Mouse (Mus musculus): ENCODE results near the gene Acly.

The Acly gene

GRCm38 (mm10) chr11:100526052-100526816 lies 1.6 kb downstream of the Acly start:
- Histone ChIP-seq H3K4me3 (replicated peaks; ENCODE audit: low read length) (peak overlapping the region; percentile 96), H3K9me3 (ENCODE audit: low read length) (no peaks in the 10 kb centered on the region), H3K27me3 (ENCODE audit: insufficient read depth, low read length) (no peaks in the 10 kb centered on the region), H3K4me1 (replicated peaks; ENCODE audit: low read depth, low read length) (peaks cover 81% of the 10 kb centered on the region), H3K36me3 (ENCODE audit: insufficient read depth, low read length) (peaks cover 52% of the 10 kb centered on the region)
- TF ChIP-seq NANOG (IDR thresholded peaks at IDR 0.05; ENCODE audit: borderline replicate concordance, low read length) (no peak), POU5F1 (IDR thresholded peaks at IDR 0.05; ENCODE audit: borderline replicate concordance, low read length) (no peak), CTCF (conservative IDR thresholded peaks at IDR 0.05; ENCODE audit: low read length) (no peak)

GRCm38 (mm10) chr11:100524987-100525630 lies 2.7 kb downstream of the Acly start:
- peak overlapping the region; percentile 96 for H3K4me3 ChIP-seq (replicated peaks; ENCODE audit: low read length)
- H3K4me1 ChIP-seq (replicated peaks; ENCODE audit: low read depth, low read length): peaks cover 86% of the 10 kb centered on the region
- TF ChIP-seq CTCF (conservative IDR thresholded peaks at IDR 0.05; ENCODE audit: low read length): no peak
- no peak for TF ChIP-seq POU5F1 (IDR thresholded peaks at IDR 0.05; ENCODE audit: borderline replicate concordance, low read length)
- no peak for TF ChIP-seq NANOG (IDR thresholded peaks at IDR 0.05; ENCODE audit: borderline replicate concordance, low read length)
- H3K36me3 ChIP-seq (ENCODE audit: insufficient read depth, low read length): peaks cover 63% of the 10 kb centered on the region
- H3K27me3 ChIP-seq (ENCODE audit: insufficient read depth, low read length): no peaks in the 10 kb centered on the region
- no peaks in the 10 kb centered on the region for H3K9me3 ChIP-seq (ENCODE audit: low read length)

- peak overlapping the region; percentile 96 for H3K4me3 ChIP-seq (replicated peaks; ENCODE audit: low read length)
- no peaks in the 10 kb centered on the region for H3K27me3 ChIP-seq (ENCODE audit: insufficient read depth, low read length)
- H3K9me3 ChIP-seq (ENCODE audit: low read length): no peaks in the 10 kb centered on the region
- peaks cover 71% of the 10 kb centered on the region for H3K36me3 ChIP-seq (ENCODE audit: insufficient read depth, low read length)
- TF ChIP-seq NANOG (IDR thresholded peaks at IDR 0.05; ENCODE audit: borderline replicate concordance, low read length): no peak
- no peak for TF ChIP-seq POU5F1 (IDR thresholded peaks at IDR 0.05; ENCODE audit: borderline replicate concordance, low read length)
- TF ChIP-seq CTCF (conservative IDR thresholded peaks at IDR 0.05; ENCODE audit: low read length): no peak
- H3K4me1 ChIP-seq (replicated peaks; ENCODE audit: low read depth, low read length): peaks cover 86% of the 10 kb centered on the region
Measured at GRCm38 (mm10) chr11:100524358-100524757, 3.4 kb downstream of the Acly start.

- Histone ChIP-seq H3K27me3 (ENCODE audit: insufficient read depth, low read length) (no peaks in the 10 kb centered on the region), H3K4me1 (replicated peaks; ENCODE audit: low read depth, low read length) (peaks cover 90% of the 10 kb centered on the region), H3K4me3 (replicated peaks; ENCODE audit: low read length) (no peak overlapping the region), H3K9me3 (ENCODE audit: low read length) (no peaks in the 10 kb centered on the region), H3K36me3 (ENCODE audit: insufficient read depth, low read length) (peaks cover 100% of the 10 kb centered on the region)
- TF ChIP-seq CTCF (conservative IDR thresholded peaks at IDR 0.05; ENCODE audit: low read length): no peak
- no peak for TF ChIP-seq NANOG (IDR thresholded peaks at IDR 0.05; ENCODE audit: borderline replicate concordance, low read length)
- no peak for TF ChIP-seq POU5F1 (IDR thresholded peaks at IDR 0.05; ENCODE audit: borderline replicate concordance, low read length)
Measured at GRCm38 (mm10) chr11:100520838-100521237, 7.0 kb downstream of the Acly start.

GRCm38 (mm10) chr11:100519188-100519587 lies 8.6 kb downstream of the Acly start:
- Histone ChIP-seq H3K4me3 (replicated peaks; ENCODE audit: low read length) (no peak overlapping the region), H3K9me3 (ENCODE audit: low read length) (no peaks in the 10 kb centered on the region), H3K27me3 (ENCODE audit: insufficient read depth, low read length) (no peaks in the 10 kb centered on the region), H3K36me3 (ENCODE audit: insufficient read depth, low read length) (peaks cover 100% of the 10 kb centered on the region), H3K4me1 (replicated peaks; ENCODE audit: low read depth, low read length) (peaks cover 86% of the 10 kb centered on the region)
- TF ChIP-seq POU5F1 (IDR thresholded peaks at IDR 0.05; ENCODE audit: borderline replicate concordance, low read length) (no peak), NANOG (IDR thresholded peaks at IDR 0.05; ENCODE audit: borderline replicate concordance, low read length) (no peak), CTCF (conservative IDR thresholded peaks at IDR 0.05; ENCODE audit: low read length) (no peak)

- Histone ChIP-seq H3K4me3 (replicated peaks; ENCODE audit: low read length) (no peak overlapping the region), H3K9me3 (ENCODE audit: low read length) (no peaks in the 10 kb centered on the region), H3K27me3 (ENCODE audit: insufficient read depth, low read length) (no peaks in the 10 kb centered on the region), H3K36me3 (ENCODE audit: insufficient read depth, low read length) (peaks cover 100% of the 10 kb centered on the region), H3K4me1 (replicated peaks; ENCODE audit: low read depth, low read length) (peaks cover 76% of the 10 kb centered on the region)
- no peak for TF ChIP-seq NANOG (IDR thresholded peaks at IDR 0.05; ENCODE audit: borderline replicate concordance, low read length)
- no peak for TF ChIP-seq POU5F1 (IDR thresholded peaks at IDR 0.05; ENCODE audit: borderline replicate concordance, low read length)
Measured at GRCm38 (mm10) chr11:100518188-100518591, 9.6 kb downstream of the Acly start.

- Histone ChIP-seq H3K9me3 (ENCODE audit: low read length) (no peaks in the 10 kb centered on the region), H3K4me3 (replicated peaks; ENCODE audit: low read length) (no peak overlapping the region), H3K4me1 (replicated peaks; ENCODE audit: low read depth, low read length) (peaks cover 61% of the 10 kb centered on the region), H3K27me3 (ENCODE audit: insufficient read depth, low read length) (no peaks in the 10 kb centered on the region), H3K36me3 (ENCODE audit: insufficient read depth, low read length) (peaks cover 100% of the 10 kb centered on the region)
- TF ChIP-seq NANOG (IDR thresholded peaks at IDR 0.05; ENCODE audit: borderline replicate concordance, low read length) (no peak), POU5F1 (IDR thresholded peaks at IDR 0.05; ENCODE audit: borderline replicate concordance, low read length) (no peak), CTCF (conservative IDR thresholded peaks at IDR 0.05; ENCODE audit: low read length) (no peak)
Measured at GRCm38 (mm10) chr11:100516291-100516690, 11.5 kb downstream of the Acly start.

GRCm38 (mm10) chr11:100515789-100516188 lies 12.0 kb downstream of the Acly start:
- H3K36me3 ChIP-seq (ENCODE audit: insufficient read depth, low read length): peaks cover 100% of the 10 kb centered on the region
- no peaks in the 10 kb centered on the region for H3K9me3 ChIP-seq (ENCODE audit: low read length)
- no peaks in the 10 kb centered on the region for H3K27me3 ChIP-seq (ENCODE audit: insufficient read depth, low read length)
- H3K4me3 ChIP-seq (replicated peaks; ENCODE audit: low read length): no peak overlapping the region
- peaks cover 56% of the 10 kb centered on the region for H3K4me1 ChIP-seq (replicated peaks; ENCODE audit: low read depth, low read length)
- TF ChIP-seq NANOG (IDR thresholded peaks at IDR 0.05; ENCODE audit: borderline replicate concordance, low read length) (no peak), POU5F1 (IDR thresholded peaks at IDR 0.05; ENCODE audit: borderline replicate concordance, low read length) (no peak), CTCF (conservative IDR thresholded peaks at IDR 0.05; ENCODE audit: low read length) (no peak)
